Mouse (Mus musculus): ENCODE results near the gene Zfp568.

- no peak for TF ChIP-seq CTCF (IDR thresholded peaks at IDR 0.05; ENCODE audit: low read depth, low read length)
- no peak for TF ChIP-seq GATA1 (IDR thresholded peaks at IDR 0.05; ENCODE audit: borderline replicate concordance, low read length)
- no peak for TF ChIP-seq TAL1 (conservative IDR thresholded peaks at IDR 0.05; ENCODE audit: low read depth, low read length)
- TF ChIP-seq POLR2AphosphoS5 (IDR thresholded peaks at IDR 0.05; ENCODE audit: insufficient replicate concordance, low read depth, low read length), result no peak
Measured at GRCm38 (mm10) chr7:30027331-30027730, 43.6 kb downstream of the Zfp568 start.

Measured in G1E (cell line).